Mouse (Mus musculus) gastrocnemius, adult 8-10 months (tissue): ENCODE measurements around the gene Olfr1036. TPM values are rescaled to one million over a fixed set of nuclear protein-coding genes. Genes with fewer than 3 reads are reported as not detected.
"Not testable (repeated sequence)": the region's sequence is repeated elsewhere in the genome, so short reads cannot be mapped to it uniquely, and the experiment has no call there.

Source experiments
- DNase-seq, 2 experiments: peaks; one replicate each; pipeline ENCODE4 v3.0.0; 2022; ENCODE audit warnings: low spot score in 2 of 2
- total RNA-seq, 4 experiments: library from RNA; stranded (reverse); gene quantifications; 2 replicates each; pipeline ENCODE4 v1.2.4; 2022

Olfr1036 gene
- total RNA-seq = not detected

- not testable (repeated sequence) for DNase-seq
Observed at GRCm38 (mm10) chr2:86073692-86074091, at the start of gene Olfr1036. Gene Olfr1036 (plus strand): TSS chr2:86073992.

- no peak for DNase-seq
Observed at GRCm38 (mm10) chr2:86045561-86045960, 28.2 kb upstream of the Olfr1036 start, which contains the start of gene Olfr1034. Gene Olfr1034 (plus strand): TSS chr2:86045861.

GRCm38 (mm10) chr2:86050777-86051176 lies 23.0 kb upstream of the Olfr1036 start:
- DNase-seq = not testable (repeated sequence)

GRCm38 (mm10) chr2:86063766-86064165 lies 10.0 kb upstream of the Olfr1036 start:
- DNase-seq = not testable (repeated sequence)

- no peak for DNase-seq
Observed at GRCm38 (mm10) chr2:86070189-86070588, 3.6 kb upstream of the Olfr1036 start.

- DNase-seq = not testable (repeated sequence)
Observed at GRCm38 (mm10) chr2:86080478-86080877, 6.7 kb downstream of the Olfr1036 start.

GRCm38 (mm10) chr2:86087285-86087684 lies 13.5 kb downstream of the Olfr1036 start, which contains the start of gene Olfr1037:
Gene Olfr1037 (minus strand): TSS chr2:86087385.
- DNase-seq = no peak

Other genes starting within 250 kb of the Olfr1036 start
- not detected for gene Olfr1019, start 228.5 kb upstream of the Olfr1036 start, total RNA-seq
- gene Olfr1020, start 227.0 kb upstream of the Olfr1036 start, total RNA-seq = not detected
- not detected for gene Olfr1022, start 205.4 kb upstream of the Olfr1036 start, total RNA-seq
- not detected for gene Olfr1023, start 188.4 kb upstream of the Olfr1036 start, total RNA-seq
- not detected for gene Olfr1024, start 168.9 kb upstream of the Olfr1036 start, total RNA-seq
- not detected for gene Olfr1025-ps1, start 158.8 kb upstream of the Olfr1036 start, total RNA-seq
- not detected for gene Olfr1026, start 152.4 kb upstream of the Olfr1036 start, total RNA-seq
- gene Olfr1028, start 123.6 kb upstream of the Olfr1036 start, total RNA-seq = not detected
- not detected for gene Olfr1029, start 100.1 kb upstream of the Olfr1036 start, total RNA-seq
- not detected for gene Olfr1030, start 94.7 kb upstream of the Olfr1036 start, total RNA-seq
- gene Olfr1031, start 83.7 kb upstream of the Olfr1036 start, total RNA-seq = not detected
- gene Olfr1032, start 68.5 kb upstream of the Olfr1036 start, total RNA-seq = not detected
- under 1 TPM in 1 of 4 experiments, not detected in 3; 0.54 TPM for gene Olfr1033, start 53.4 kb upstream of the Olfr1036 start, total RNA-seq
- not detected for gene Olfr1034, start 28.1 kb upstream of the Olfr1036 start, total RNA-seq
- gene Olfr1037, start 13.4 kb downstream of the Olfr1036 start, total RNA-seq = not detected
- gene Olfr1039, start 61.9 kb downstream of the Olfr1036 start, total RNA-seq = not detected
- gene Olfr1040, start 72.7 kb downstream of the Olfr1036 start, total RNA-seq = not detected
- gene Olfr1042, start 87.8 kb downstream of the Olfr1036 start, total RNA-seq = not detected
- not detected for gene Olfr1043, start 93.5 kb downstream of the Olfr1036 start, total RNA-seq
- gene Olfr1044, start 103.8 kb downstream of the Olfr1036 start, total RNA-seq = not detected
- gene Olfr52, start 111.7 kb downstream of the Olfr1036 start, total RNA-seq = not detected
- gene Olfr1045, start 129.0 kb downstream of the Olfr1036 start, total RNA-seq = not detected
- gene Olfr1046, start 145.3 kb downstream of the Olfr1036 start, total RNA-seq = not detected
- not detected for gene Olfr1047, start 157.4 kb downstream of the Olfr1036 start, total RNA-seq
- gene Olfr1048, start 166.3 kb downstream of the Olfr1036 start, total RNA-seq = not detected
- gene Olfr1049, start 184.3 kb downstream of the Olfr1036 start, total RNA-seq = not detected
- not detected for gene Olfr1051, start 205.1 kb downstream of the Olfr1036 start, total RNA-seq
- not detected for gene Olfr1052, start 218.5 kb downstream of the Olfr1036 start, total RNA-seq
- not detected for gene Olfr1053, start 241.3 kb downstream of the Olfr1036 start, total RNA-seq